Mouse (Mus musculus): ENCODE results near the gene 1700003H04Rik. TPM values are rescaled to one million over a fixed set of nuclear protein-coding genes. Genes with fewer than 3 reads are reported as not detected.

The 1700003H04Rik gene
- polyA plus RNA-seq, 1 experiment from 2014 or later, result not detected

DNA sequence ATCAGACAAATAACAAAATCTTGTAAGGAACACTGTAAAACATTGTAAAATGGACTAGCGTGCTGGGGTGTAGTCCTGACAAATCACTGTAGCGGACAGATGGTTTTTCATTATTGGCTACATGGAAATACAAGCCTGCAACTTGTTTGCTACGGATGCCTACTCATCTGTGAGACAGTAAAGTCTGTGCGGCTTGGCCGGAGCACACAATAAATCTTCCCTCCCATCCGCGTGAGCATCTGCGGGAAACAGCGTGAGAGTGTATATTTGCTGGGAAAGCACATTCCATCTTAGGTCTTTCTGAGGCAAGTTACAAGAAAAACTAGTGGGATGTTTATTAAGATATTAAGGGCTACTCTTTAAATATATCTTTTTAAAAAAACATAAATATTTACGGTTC is 32.0 kb downstream of the 1700003H04Rik start:
- Histone ChIP-seq H3K36me3 (no peaks in the 10 kb centered on the region), H3K9me3 (no peaks in the 10 kb centered on the region), H3K27ac (no peak overlapping the region), H3K27me3 (no peaks in the 10 kb centered on the region), H3K9ac (replicated peaks) (no peak overlapping the region), H3K4me3 (replicated peaks) (no peak overlapping the region), H3K4me1 (replicated peaks) (no peaks in the 10 kb centered on the region), H3K4me2 (no peak overlapping the region)
- 78% methylated on average over 10 of the region's 10 CpGs for WGBS
- no peak for ATAC-seq (ENCODE audit: insufficient number of reproducible peaks, insufficient read depth, low FRiP score, low TSS enrichment, low read depth)

DNA sequence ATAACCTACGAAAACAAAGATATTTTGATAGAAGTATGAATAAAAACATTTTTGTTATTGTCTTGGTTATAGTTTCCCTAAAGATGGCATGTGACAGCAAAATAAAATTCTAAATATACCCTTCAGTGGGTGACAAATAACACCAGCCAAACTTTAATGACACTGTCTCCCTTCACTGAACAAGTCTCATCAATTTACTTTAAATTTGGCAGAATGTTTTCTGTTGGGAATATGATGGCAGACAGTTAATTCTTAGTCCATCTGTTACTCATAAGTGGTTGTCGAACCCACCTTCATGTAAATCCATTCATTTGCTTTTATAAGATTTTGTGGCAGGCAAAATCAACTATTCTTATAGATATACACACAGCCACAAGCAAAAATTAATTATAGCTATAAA is 42.6 kb downstream of the 1700003H04Rik start:
- no peaks in the 10 kb centered on the region for H3K36me3 ChIP-seq
- H3K27me3 ChIP-seq, result no peaks in the 10 kb centered on the region
- H3K9ac ChIP-seq (replicated peaks), result no peak overlapping the region
- H3K9me3 ChIP-seq, result no peaks in the 10 kb centered on the region
- ATAC-seq (ENCODE audit: insufficient number of reproducible peaks, insufficient read depth, low FRiP score, low TSS enrichment, low read depth), result no peak
- no peak overlapping the region for H3K4me2 ChIP-seq
- no peak overlapping the region for H3K27ac ChIP-seq
- no peak overlapping the region for H3K4me3 ChIP-seq (replicated peaks)
- WGBS, result 75% methylated on average over 2 of the region's 2 CpGs
- H3K4me1 ChIP-seq (replicated peaks), result no peaks in the 10 kb centered on the region

DNA sequence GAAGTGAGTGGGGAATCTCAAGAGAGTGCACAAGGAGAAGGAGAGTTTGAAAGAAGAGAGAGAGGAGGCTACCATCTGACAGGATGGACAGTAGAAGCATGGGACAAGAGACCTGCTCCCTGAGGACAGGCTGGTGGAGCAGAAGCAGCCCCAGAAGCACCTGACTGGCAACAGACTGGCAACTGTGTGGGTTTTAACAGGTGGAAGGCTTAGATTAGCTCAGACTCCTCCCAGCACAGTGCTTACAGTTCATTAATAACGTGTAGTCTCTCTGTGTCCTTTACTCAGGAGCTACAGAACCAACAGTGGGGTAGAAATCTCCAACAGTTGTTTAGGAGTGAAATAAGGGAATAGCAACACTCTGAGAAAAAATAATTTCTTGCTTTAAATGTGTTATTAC is 44.3 kb downstream of the 1700003H04Rik start:
- H3K27ac ChIP-seq, result no peak overlapping the region
- no peak overlapping the region for H3K4me2 ChIP-seq
- no peak for ATAC-seq (ENCODE audit: insufficient number of reproducible peaks, insufficient read depth, low FRiP score, low TSS enrichment, low read depth)
- no peaks in the 10 kb centered on the region for H3K4me1 ChIP-seq (replicated peaks)
- no peaks in the 10 kb centered on the region for H3K36me3 ChIP-seq
- no peak overlapping the region for H3K9ac ChIP-seq (replicated peaks)
- no peak overlapping the region for H3K4me3 ChIP-seq (replicated peaks)
- no peaks in the 10 kb centered on the region for H3K27me3 ChIP-seq
- H3K9me3 ChIP-seq, result no peaks in the 10 kb centered on the region
- 61% methylated on average over 1 of the region's 1 CpGs for WGBS

DNA sequence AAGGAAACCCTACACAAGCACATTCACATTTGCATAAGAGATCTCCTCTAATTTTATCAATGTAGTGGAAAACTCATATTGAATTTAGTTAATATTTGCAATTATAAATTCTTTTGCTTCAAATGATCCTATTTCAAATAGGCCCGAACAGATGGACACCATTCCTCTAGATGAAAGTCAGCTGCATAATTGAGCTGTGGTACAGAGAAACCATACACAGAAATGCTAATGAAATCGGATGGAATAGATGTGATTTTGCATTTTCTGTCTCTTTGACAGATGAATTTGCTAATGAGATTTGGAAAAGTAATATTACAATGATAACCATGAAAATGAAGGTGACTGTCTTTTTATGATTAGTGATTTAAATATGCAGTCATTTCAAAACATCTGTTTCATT is 62.1 kb downstream of the 1700003H04Rik start:
- Histone ChIP-seq H3K4me3 (replicated peaks) (no peak overlapping the region), H3K9ac (replicated peaks) (no peak overlapping the region), H3K27me3 (no peaks in the 10 kb centered on the region), H3K9me3 (no peaks in the 10 kb centered on the region), H3K4me1 (replicated peaks) (no peaks in the 10 kb centered on the region), H3K4me2 (no peak overlapping the region), H3K27ac (no peak overlapping the region), H3K36me3 (no peaks in the 10 kb centered on the region)
- no peak for ATAC-seq (ENCODE audit: insufficient number of reproducible peaks, insufficient read depth, low FRiP score, low TSS enrichment, low read depth)
- WGBS, result 76% methylated on average over 2 of the region's 2 CpGs

Other genes starting within 250 kb of the 1700003H04Rik start
- gene 1700006A11Rik, start 155.1 kb downstream of the 1700003H04Rik start, polyA plus RNA-seq (2016; fragmentation: Nextera tagmentation; extraction: Ambion mirVana), result not detected in 2 replicates

Data from limb, embryonic 12.5 days (tissue).